Comparison of ENCODE assay signal across 16 mouse cellular contexts in the genomic region with DNA sequence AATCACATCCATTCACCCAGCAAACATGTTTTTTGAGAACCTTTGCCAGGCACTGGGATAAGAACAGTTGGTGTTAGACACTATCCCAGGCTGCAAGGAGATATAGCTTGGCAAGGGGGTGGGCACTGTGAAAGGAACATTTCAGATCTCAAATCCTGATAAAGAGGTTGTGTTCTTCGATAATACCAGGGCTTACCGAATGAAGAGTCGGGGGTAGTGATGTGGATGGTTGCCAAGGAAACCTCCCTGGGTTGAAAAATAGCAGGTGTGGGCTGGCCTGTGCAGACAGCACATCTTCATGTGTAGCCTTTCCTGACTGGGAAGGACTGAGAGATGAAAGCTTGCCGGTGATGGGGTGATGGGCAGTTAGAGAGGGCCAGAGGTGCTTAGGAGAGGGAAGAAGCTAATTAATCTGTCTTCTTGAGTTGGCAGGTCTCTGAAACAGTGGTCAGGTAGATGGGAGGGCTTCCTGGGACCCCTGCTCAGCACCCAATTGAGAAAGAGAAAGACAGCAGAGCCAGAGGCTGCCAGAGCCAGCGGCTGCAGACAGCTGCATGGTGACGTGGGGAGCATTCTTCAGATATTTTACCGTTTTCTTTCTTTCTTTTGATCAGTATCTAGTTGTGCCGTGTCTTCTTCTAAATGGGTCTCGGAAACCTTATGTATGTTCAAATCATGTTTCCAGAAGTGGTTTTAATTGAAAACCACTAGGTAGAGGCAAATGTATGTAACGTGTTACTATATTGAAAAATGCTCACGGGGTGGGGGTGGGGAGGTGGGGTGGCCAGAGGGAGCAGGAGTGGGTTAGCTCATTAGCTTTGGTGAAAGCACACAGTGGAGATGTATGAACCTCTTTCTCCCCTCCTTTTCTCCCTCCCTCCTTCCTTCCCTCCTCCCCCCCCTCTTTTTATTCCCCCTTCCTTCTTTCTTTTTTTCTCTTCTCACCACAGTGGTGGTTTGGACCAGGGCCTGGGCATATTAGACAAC. TPM values are rescaled to one million over a fixed set of nuclear protein-coding genes. Genes with fewer than 3 reads are reported as not detected.
DNase-seq lines count a peak whose midpoint lies in the region; ATAC-seq and TF ChIP-seq lines count a peak whose summit lies in the region.
"Had no signal": no experiment of that assay in that cellular context is flagged by ENCODE, and none has a peak within 500 bp of the region (broad histone marks: within the 10 kb centered on the region; RNA-seq: fewer than 3 reads in every experiment).

No protein-coding gene starts in this region.

- no peak overlapping the region for H3K4me3 ChIP-seq in left cerebral cortex, adult 2 months
- no peak overlapping the region for H3K4me3 ChIP-seq in forebrain, embryonic 13.5 days
- H3K4me3 ChIP-seq in neural tube, embryonic 15.5 days (replicated peaks): no peak overlapping the region
- H3K4me3 ChIP-seq in limb, embryonic 10.5 days: no peak overlapping the region

- no peak overlapping the region for H3K27ac ChIP-seq in left cerebral cortex, adult 2 months
- peak overlapping the region; percentile 85 for H3K27ac ChIP-seq in forebrain, embryonic 13.5 days
- peak overlapping the region; percentile 60 for H3K27ac ChIP-seq in neural tube, embryonic 15.5 days (replicated peaks)
- H3K27ac ChIP-seq in limb, embryonic 10.5 days: no peak overlapping the region
- H3K27ac ChIP-seq: kidney, postnatal 0 days; liver, embryonic 14.5 days had no signal

- 0 out of 2 replicates have a peak overlapping the region, but pooled peaks have one; percentile 18 for H3K4me2 ChIP-seq in forebrain, embryonic 13.5 days
- H3K4me2 ChIP-seq in neural tube, embryonic 15.5 days: no peak overlapping the region

- intact Hi-C loops in left cerebral cortex, adult 2 months (cut with DNase I): no loop called here
- intact Hi-C loops in left cerebral cortex, postnatal 14 days (cut with DNase I): no loop called here

- no peak overlapping the region for H3K9ac ChIP-seq in forebrain, embryonic 13.5 days
- H3K9ac ChIP-seq in neural tube, embryonic 15.5 days (replicated peaks): no peak overlapping the region
- H3K9ac ChIP-seq: liver, embryonic 14.5 days had no signal

- H3K36me3 ChIP-seq in forebrain, embryonic 13.5 days (ENCODE audit: poor library complexity, severe bottlenecking): no peaks in the 10 kb centered on the region
- no peaks in the 10 kb centered on the region for H3K36me3 ChIP-seq in neural tube, embryonic 15.5 days
- no peaks in the 10 kb centered on the region for H3K36me3 ChIP-seq in limb, embryonic 10.5 days

- 44% methylated on average over 11 of the region's 11 CpGs for WGBS in forebrain, embryonic 13.5 days
- WGBS in neural tube, embryonic 15.5 days: 52% methylated on average over 11 of the region's 11 CpGs
- WGBS in limb, embryonic 10.5 days: 67% methylated on average over 11 of the region's 11 CpGs

- no peak for TF ChIP-seq CTCF in left cerebral cortex, adult 2 months (IDR thresholded peaks at IDR 0.05)

- no peaks in the 10 kb centered on the region for H3K27me3 ChIP-seq in forebrain, embryonic 13.5 days
- no peaks in the 10 kb centered on the region for H3K27me3 ChIP-seq in neural tube, embryonic 15.5 days (replicated peaks)
- H3K27me3 ChIP-seq in limb, embryonic 10.5 days (ENCODE audit: low read depth, poor library complexity, severe bottlenecking): no peaks in the 10 kb centered on the region

- ATAC-seq in forebrain, embryonic 13.5 days: peak; percentile 71
- peak; percentile 45; the same call in 1 of the 2 replicates for ATAC-seq in neural tube, embryonic 15.5 days (ENCODE audit: low FRiP score)

- peaks cover 18% of the 10 kb centered on the region for H3K4me1 ChIP-seq in forebrain, embryonic 13.5 days
- H3K4me1 ChIP-seq in neural tube, embryonic 15.5 days: peaks cover 13% of the 10 kb centered on the region
- H3K4me1 ChIP-seq in limb, embryonic 10.5 days: no peaks in the 10 kb centered on the region; the same call in 1 of the 2 replicates

- H3K9me3 ChIP-seq in forebrain, embryonic 13.5 days (replicated peaks): no peaks in the 10 kb centered on the region
- no peaks in the 10 kb centered on the region for H3K9me3 ChIP-seq in neural tube, embryonic 15.5 days (replicated peaks)
- no peaks in the 10 kb centered on the region for H3K9me3 ChIP-seq in limb, embryonic 10.5 days (replicated peaks)

- peak; percentile 28 to 35 for DNase-seq in left cerebral cortex, adult 9 months (ENCODE audit: low spot score in 2 of 2)
- DNase-seq in left cerebral cortex, adult 2 months (ENCODE audit: extremely low spot score in 1 of 2, low spot score in 2 of 2): no peak
- peak; percentile 55 to 62 for DNase-seq in left cerebral cortex, postnatal 14 days (ENCODE audit: low spot score in 2 of 2)
- DNase-seq in cerebellum, adult 11 months: no peak
- DNase-seq in limb, embryonic 10.5 days (ENCODE audit: low spot score): no peak
- no peak for DNase-seq in lung, postnatal 10 days
- DNase-seq: adrenal gland, postnatal 14 days; cerebellum, adult 9-10 months; gastrocnemius, postnatal 36 days; layer of hippocampus, postnatal 36 days; thymus, postnatal 14 days had no signal

RNA-seq across cellular contexts. Expression of a gene that starts 21.7 kb away (rescaled TPM):
- under 1 TPM; 0.61 to 0.72 TPM for total RNA-seq in left cerebral cortex, adult 2 months (2021)
- polyA plus RNA-seq in forebrain, embryonic 13.5 days (2015; fragmentation: Nextera tagmentation; extraction: Ambion mirVana): 0.18 and 0.25 TPM in 2 replicates
- 1 to 10 TPM; 1.0 to 1.1 TPM for total RNA-seq in left cerebral cortex, postnatal 14 days (2021)
- polyA plus RNA-seq in neural tube, embryonic 15.5 days (2015; fragmentation: Nextera tagmentation; extraction: Ambion mirVana): 0.19 and 0.22 TPM in 2 replicates
- not detected in 2 replicates for polyA plus RNA-seq in limb, embryonic 10.5 days (2016; fragmentation: Nextera tagmentation; extraction: Ambion mirVana)
- total RNA-seq: adrenal gland, postnatal 14 days; gastrocnemius, postnatal 36 days; heart, postnatal 25 days had no signal
- polyA plus RNA-seq: liver, embryonic 14.5 days had no signal

Comparison
In these comparisons a context has a peak if more than half of its experiments do, and no peak if none do; other contexts are left out.
1. DNase-seq: peak in left cerebral cortex, adult 9 months (2 of 2) and left cerebral cortex, postnatal 14 days (2 of 2); none in left cerebral cortex, adult 2 months (0 of 2), cerebellum, adult 11 months (single experiment), limb, embryonic 10.5 days (single experiment) and lung, postnatal 10 days (single experiment).
2. H3K27ac ChIP-seq: peak in forebrain, embryonic 13.5 days (single experiment) and neural tube, embryonic 15.5 days (single experiment); none in left cerebral cortex, adult 2 months (single experiment) and limb, embryonic 10.5 days (single experiment).